Mouse (Mus musculus) liver, embryonic 14.5 days (tissue): ENCODE results near the gene Gm10197.

ENCODE experiments used
- CTCF ChIP-seq: IDR thresholded peaks from 2 replicates; pipeline ENCODE4 v1.5.1; 2016; ENCODE audit warnings: antibody characterized with exemption, low read depth, control low read depth
- EP300 ChIP-seq: IDR thresholded peaks from 2 replicates; pipeline ENCODE4 v1.6.1; 2016; ENCODE audit warnings: antibody characterized with exemption, low read depth

GRCm38 (mm10) chr19:53389417-53389816, 17.9 kb upstream of the Gm10197 start:
- TF ChIP-seq CTCF (no peak), EP300 (no peak)
